Mouse (Mus musculus): Measurements from ENCODE around the gene 6720489N17Rik. TPM values are rescaled to one million over a fixed set of nuclear protein-coding genes. Genes with fewer than 3 reads are reported as not detected.
"Not testable (repeated sequence)": the region's sequence is repeated elsewhere in the genome, so short reads cannot be mapped to it uniquely, and the experiment has no call there.

6720489N17Rik gene
- under 1 TPM; 0.61 to 0.82 TPM for total RNA-seq (2021)
- long read RNA-seq, experiment 1, partial matches to known transcripts = 0 of 1 reads
- long read RNA-seq, experiment 1, other reads (novel, unspliced or antisense) = 0 of 1 reads
- long read RNA-seq, experiment 2 = 0 reads

GRCm38 (mm10) chr13:62623577-62624276 lies at the start of gene 6720489N17Rik:
Gene 6720489N17Rik, minus strand, starts transcription at chr13:62624182.
- peak within 1 kb of the TSS; percentile 70 for H3K4me3 ChIP-seq
- H3K27ac ChIP-seq = peak within 1 kb of the TSS; percentile 51
- intact Hi-C loops (cut with DNase I) = not testable (repeated sequence)
- peak; percentile 76 for DNase-seq

GRCm38 (mm10) chr13:62653369-62653743 lies 29.4 kb upstream of the 6720489N17Rik start:
- peak overlapping the region; percentile 74; the same call in 1 of the 2 replicates for H3K27ac ChIP-seq
- intact Hi-C loops (cut with DNase I) = no loop called here
- no peak for TF ChIP-seq CTCF (IDR thresholded peaks at IDR 0.05)
- peak overlapping the region; percentile 83 for H3K4me3 ChIP-seq
- DNase-seq = no peak

GRCm38 (mm10) chr13:62652681-62653368 lies 28.8 kb upstream of the 6720489N17Rik start:
- intact Hi-C loops (cut with DNase I) = not testable (repeated sequence)
- H3K27ac ChIP-seq = peak overlapping the region; percentile 74

GRCm38 (mm10) chr13:62627071-62627470 lies 3.1 kb upstream of the 6720489N17Rik start:
- not testable (repeated sequence) for H3K4me3 ChIP-seq, H3K27ac ChIP-seq, DNase-seq
- peak; percentile 65 for TF ChIP-seq CTCF (IDR thresholded peaks at IDR 0.05)
- intact Hi-C loops (cut with DNase I) = loop anchor here (2.0 kb wide), 1 partner anchor 228 kb away; no protein-coding TSS in a partner anchor

More at GRCm38 (mm10) chr13:62652681-62653368, 28.8 kb upstream of the 6720489N17Rik start:
- DNase-seq = peak; percentile 64
- peak overlapping the region; percentile 83 for H3K4me3 ChIP-seq

- peak overlapping the region; percentile 70 for H3K4me3 ChIP-seq
- DNase-seq; intact Hi-C loops (cut with DNase I); H3K27ac ChIP-seq: not testable (repeated sequence)
Observed at GRCm38 (mm10) chr13:62624277-62624665, 289 bp upstream of the 6720489N17Rik start.

- H3K27ac ChIP-seq; H3K4me3 ChIP-seq; DNase-seq; intact Hi-C loops (cut with DNase I): not testable (repeated sequence)
Observed at GRCm38 (mm10) chr13:62617449-62617848, 6.5 kb downstream of the 6720489N17Rik start.

- intact Hi-C loops (cut with DNase I); DNase-seq; H3K27ac ChIP-seq; H3K4me3 ChIP-seq: not testable (repeated sequence)
Observed at GRCm38 (mm10) chr13:62571099-62571498, 52.9 kb downstream of the 6720489N17Rik start, which contains the start of gene Zfp934. Gene Zfp934, minus strand, starts transcription at chr13:62571199.

- intact Hi-C loops (cut with DNase I) = not testable (repeated sequence)
- TF ChIP-seq CTCF (IDR thresholded peaks at IDR 0.05) = peak; percentile 20; the same call in 1 of the 2 replicates
Observed at GRCm38 (mm10) chr13:62561696-62562095, 62.3 kb downstream of the 6720489N17Rik start.

GRCm38 (mm10) chr13:62558189-62559110 lies 65.5 kb downstream of the 6720489N17Rik start, which contains the start of gene Zfp935:
Gene Zfp935, minus strand, starts transcription at chr13:62558511.
- peak; percentile 69 for DNase-seq
- H3K27ac ChIP-seq = peak within 1 kb of the TSS; percentile 61
- peak within 1 kb of the TSS; percentile 76 for H3K4me3 ChIP-seq
- intact Hi-C loops (cut with DNase I) = not testable (repeated sequence)

More at GRCm38 (mm10) chr13:62561696-62562095, 62.3 kb downstream of the 6720489N17Rik start:
- DNase-seq, H3K27ac ChIP-seq, H3K4me3 ChIP-seq: not testable (repeated sequence)

Small RNA genes lying within 50 kb of the gene (microRNA-seq; reads per million reads assigned to microRNA genes)
- not detected for gene Gm24020

Other genes starting within 250 kb of the 6720489N17Rik start
- under 1 TPM in 1 of 2 experiments, not detected in 1; 0.36 TPM for gene Gm3604, start 241.0 kb downstream of the 6720489N17Rik start, total RNA-seq (2021)
- 1 to 10 TPM; 2.9 to 4.9 TPM for gene Gm49359, start 157.3 kb downstream of the 6720489N17Rik start, total RNA-seq (2021)
- 1 to 10 TPM in 1 of 2 experiments, not detected in 1; 1.7 TPM for gene Zfp935, start 65.7 kb downstream of the 6720489N17Rik start, total RNA-seq (2021)
- gene Zfp934, start 53.0 kb downstream of the 6720489N17Rik start, total RNA-seq (2021) = 1 to 10 TPM; 2.3 to 3.0 TPM
- 1 to 10 TPM; 1.3 to 2.1 TPM for gene Platr25, start 136.5 kb upstream of the 6720489N17Rik start, total RNA-seq (2021)
- gene Gm5141, start 161.6 kb upstream of the 6720489N17Rik start, total RNA-seq (2021) = under 1 TPM; 0.25 to 0.48 TPM
- gene Fbp2, start 234.2 kb upstream of the 6720489N17Rik start, total RNA-seq (2021) = 10 to 100 TPM; 40.0 to 64.9 TPM

Measured in gastrocnemius, adult 2 months (tissue).